Mouse (Mus musculus) midbrain, postnatal 0 days (tissue): ENCODE data around the gene Plch2. TPM values are rescaled to one million over a fixed set of nuclear protein-coding genes. Genes with fewer than 3 reads are reported as not detected.

ENCODE experiments used
- ATAC-seq: fragments of 200-750 bp; cut with Nextera tagmentation; 2 replicates; pipeline ENCODE4 v1.8.0; 2017; ENCODE audit warnings: moderate number of reproducible peaks, mild to moderate bottlenecking, moderate TSS enrichment, moderate library complexity; ENCODE audit not compliant: low FRiP score
- DNase-seq: peaks from one replicate; pipeline ENCODE4 v3.0.0-alpha.2; 2015; ENCODE audit warnings: low spot score
- H3K27ac ChIP-seq: fragments of 300-500 bp; sonication (generic); 2 replicates; pipeline ENCODE4 v1.5.1; 2014; ENCODE audit warnings: low read depth, mild to moderate bottlenecking, low read length, mixed read lengths
- H3K27me3 ChIP-seq: fragments of 300-500 bp; sonication (generic); 2 replicates; pipeline ENCODE4 v1.6.1; 2014; ENCODE audit warnings: low read length, control low read depth, mixed read lengths; ENCODE audit not compliant: insufficient read depth
- H3K36me3 ChIP-seq: fragments of 300-500 bp; sonication (generic); 2 replicates; pipeline ENCODE4 v1.6.1; 2014; ENCODE audit warnings: low read length, control low read depth, mixed read lengths; ENCODE audit not compliant: insufficient read depth
- H3K4me1 ChIP-seq: fragments of 300-500 bp; sonication (generic); 2 replicates; pipeline ENCODE4 v1.6.1; 2014; ENCODE audit warnings: mild to moderate bottlenecking, control low read depth, antibody characterized with exemption, low read length, mixed read lengths; ENCODE audit not compliant: insufficient read depth
- H3K4me2 ChIP-seq: fragments of 300-500 bp; sonication (generic); 2 replicates; pipeline ENCODE4 v1.6.1; 2014; ENCODE audit warnings: low read depth, mild to moderate bottlenecking, low read length, mixed read lengths; ENCODE audit not compliant: poor library complexity, severe bottlenecking
- H3K4me3 ChIP-seq: fragments of 300-500 bp; sonication (generic); 2 replicates; pipeline ENCODE4 v1.5.1; 2014; ENCODE audit warnings: low read depth, mild to moderate bottlenecking, low read length, moderate library complexity
- H3K9ac ChIP-seq: fragments of 300-500 bp; sonication (generic); replicated peaks from 2 replicates; pipeline ENCODE4 v1.6.1; 2014; ENCODE audit warnings: mild to moderate bottlenecking, low read length, moderate library complexity, mixed read lengths; ENCODE audit not compliant: poor library complexity, severe bottlenecking
- H3K9me3 ChIP-seq: fragments of 300-500 bp; sonication (generic); 2 replicates; pipeline ENCODE4 v1.6.1; 2016; ENCODE audit warnings: low read length, control low read depth
- CTCF ChIP-seq: IDR thresholded peaks from 2 replicates; pipeline ENCODE4 v1.5.1; 2016; ENCODE audit warnings: antibody characterized with exemption, mild to moderate bottlenecking
- WGBS: fragments of 180-500 bp; shearing (Covaris S2); extraction: QIAGEN DNeasy Blood & Tissue Kit; methylation state at CpG from one replicate; pipeline ENCODE4 v1.1.7; 2014; 5-methylcytosine and 5-hydroxymethylcytosine counted together
- polyA plus RNA-seq: library from polyadenylated mRNA; unstranded; fragments of >200 nt; fragmentation: Nextera tagmentation; extraction: Ambion mirVana; gene quantifications from 2 replicates; pipeline ENCODE4 v1.2.1, GENCODE M21; 2015
- total RNA-seq: library from RNA; depleted of rRNA; stranded (reverse); fragments of >200 nt; gene quantifications from 2 replicates; pipeline ENCODE4 v1.2.3, GENCODE M21; 2014

The Plch2 gene
- total and polyA plus RNA-seq, 2 experiments from 2014 or later, result 21.7 to 49.8 TPM

DNA sequence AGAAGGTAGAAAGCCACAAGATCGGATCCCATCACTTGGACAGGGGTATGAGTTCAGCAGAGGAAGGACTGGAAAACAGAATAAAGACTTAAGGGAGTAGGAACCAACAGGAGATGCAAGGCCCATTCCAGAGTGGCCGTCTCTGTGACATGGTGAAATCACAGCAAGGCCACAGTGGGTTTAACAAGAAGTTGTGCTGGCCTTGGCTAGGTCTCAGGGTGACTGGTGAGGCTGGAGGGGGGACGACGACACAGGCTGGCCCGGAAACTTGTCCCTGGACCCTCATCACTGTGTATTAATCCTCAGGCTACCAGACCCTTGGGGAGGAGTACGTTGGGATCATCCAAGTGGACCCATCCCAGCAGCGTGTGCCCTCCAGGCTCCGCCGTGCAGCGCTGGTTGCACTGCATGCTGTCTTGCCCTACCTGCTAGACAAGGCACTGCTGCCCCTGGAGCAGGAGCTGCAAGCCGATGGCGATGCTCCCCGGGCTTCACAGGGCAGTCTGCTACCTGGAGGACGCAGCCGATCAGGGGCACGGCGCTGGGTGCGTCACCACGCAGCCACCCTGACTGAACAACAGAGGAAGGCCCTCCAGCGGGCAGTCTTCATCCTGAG, 11.9 kb upstream of the Plch2 start:
- H3K36me3 ChIP-seq, result peaks cover 41% of the 10 kb centered on the region
- no peak for ATAC-seq
- TF ChIP-seq CTCF, result no peak
- WGBS, result 91% methylated on average over 20 of the region's 20 CpGs
- H3K4me2 ChIP-seq, result no peak overlapping the region
- DNase-seq, result no peak
- H3K9ac ChIP-seq, result no peak overlapping the region
- H3K4me3 ChIP-seq, result no peak overlapping the region
- no peaks in the 10 kb centered on the region for H3K27me3 ChIP-seq
- H3K9me3 ChIP-seq, result no peaks in the 10 kb centered on the region
- peaks cover 9% of the 10 kb centered on the region for H3K4me1 ChIP-seq
- no peak overlapping the region for H3K27ac ChIP-seq

DNA sequence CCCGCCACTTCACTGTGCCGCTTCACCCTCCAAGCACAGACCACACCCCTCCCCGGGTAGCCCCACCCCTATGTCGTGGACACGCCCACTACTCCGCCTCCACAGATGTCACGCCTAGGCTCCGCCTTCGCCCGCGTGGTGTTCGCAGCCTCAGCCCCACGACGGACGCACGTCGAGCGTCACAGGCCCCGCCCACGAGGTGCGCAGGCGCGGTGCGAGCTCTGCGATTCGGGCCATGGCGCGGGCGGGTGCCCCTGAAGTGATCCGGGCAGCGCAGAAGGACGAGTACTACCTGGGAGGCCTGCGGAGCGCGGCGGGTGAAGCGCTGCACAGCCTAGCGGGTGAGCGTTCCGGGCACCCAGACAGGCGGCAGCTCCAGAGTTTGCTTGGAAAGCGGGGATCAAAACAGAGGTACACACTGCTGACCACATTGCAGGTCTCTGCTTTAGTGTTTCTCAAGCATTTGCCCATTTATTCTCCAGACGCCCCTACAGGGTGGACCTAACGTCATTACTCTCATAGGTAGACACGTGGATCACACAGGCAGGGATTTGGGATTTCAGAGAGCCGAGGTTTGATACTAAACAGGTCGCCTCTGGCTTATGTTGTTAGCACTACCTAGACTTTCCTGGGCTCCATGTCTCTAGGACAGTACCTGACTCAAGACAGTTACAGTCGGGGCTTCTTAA, 10.4 kb upstream of the Plch2 start, which contains the start of gene Pex10:
Gene Pex10 (plus strand): TSS at position 183 of the 689 bp plus-strand sequence.
- H3K4me3 ChIP-seq, result peak within 1 kb of the TSS; percentile 64
- H3K27ac ChIP-seq, result peak within 1 kb of the TSS; percentile 62
- TF ChIP-seq CTCF, result no peak
- under 1% methylated on average over 43 of the region's 48 CpGs for WGBS
- H3K4me1 ChIP-seq, result peaks cover 9% of the 10 kb centered on the region
- peaks cover 32% of the 10 kb centered on the region for H3K36me3 ChIP-seq
- H3K9me3 ChIP-seq, result no peaks in the 10 kb centered on the region
- H3K9ac ChIP-seq, result peak within 1 kb of the TSS; percentile 67
- peak; percentile 92 for ATAC-seq
- DNase-seq, result peak; percentile 97
- H3K27me3 ChIP-seq, result no peaks in the 10 kb centered on the region
- peak within 1 kb of the TSS; percentile 59 for H3K4me2 ChIP-seq

GRCm38 (mm10) chr4:155065970-155066833, 9.6 kb upstream of the Plch2 start:
- H3K9ac ChIP-seq, result 0 out of 2 replicates have a peak overlapping the region, but pooled peaks have one; percentile 13
- DNase-seq (peak; percentile 96), ATAC-seq (peak; percentile 62)
- H3K9me3 ChIP-seq, result no peaks in the 10 kb centered on the region
- no peaks in the 10 kb centered on the region for H3K27me3 ChIP-seq
- peak overlapping the region; percentile 62 for H3K27ac ChIP-seq
- H3K36me3 ChIP-seq, result peaks cover 25% of the 10 kb centered on the region
- H3K4me3 ChIP-seq, result peak overlapping the region; percentile 64
- TF ChIP-seq CTCF, result peak; percentile 98
- peak overlapping the region; percentile 59 for H3K4me2 ChIP-seq
- WGBS, result 2% methylated on average over 15 of the region's 15 CpGs
- H3K4me1 ChIP-seq, result peaks cover 9% of the 10 kb centered on the region

GRCm38 (mm10) chr4:155064474-155064873, 7.9 kb upstream of the Plch2 start:
- H3K9ac ChIP-seq, result no peak overlapping the region

GRCm38 (mm10) chr4:155063895-155064294, 7.3 kb upstream of the Plch2 start:
- Histone ChIP-seq H3K36me3 (0 out of 2 replicates have a peak, but pooled peaks cover 7% of the 10 kb centered on the region), H3K4me3 (no peak overlapping the region), H3K4me2 (no peak overlapping the region), H3K27ac (no peak overlapping the region), H3K9ac (no peak overlapping the region), H3K9me3 (no peaks in the 10 kb centered on the region), H3K27me3 (no peaks in the 10 kb centered on the region), H3K4me1 (peaks cover 9% of the 10 kb centered on the region)
- no peak for DNase-seq
- TF ChIP-seq CTCF, result no peak
- 57% methylated on average over 3 of the region's 3 CpGs for WGBS
- no peak for ATAC-seq

More at GRCm38 (mm10) chr4:155064474-155064873, 7.9 kb upstream of the Plch2 start:
- DNase-seq (no peak), ATAC-seq (no peak)
- H3K4me1 ChIP-seq, result peaks cover 9% of the 10 kb centered on the region
- H3K27ac ChIP-seq, result no peak overlapping the region
- TF ChIP-seq CTCF, result peak; percentile 42
- H3K27me3 ChIP-seq, result no peaks in the 10 kb centered on the region
- no peak overlapping the region for H3K4me2 ChIP-seq
- peaks cover 10% of the 10 kb centered on the region; the same call in 1 of the 2 replicates for H3K36me3 ChIP-seq
- H3K4me3 ChIP-seq, result no peak overlapping the region
- H3K9me3 ChIP-seq, result no peaks in the 10 kb centered on the region
- WGBS, result 63% methylated on average over 2 of the region's 2 CpGs
